Mouse (Mus musculus): Measurements from ENCODE around the gene Parvb.
A peak's percentile ranks its signal among the peaks of the same experiment; 100 is the strongest.

Gene Parvb

DNA sequence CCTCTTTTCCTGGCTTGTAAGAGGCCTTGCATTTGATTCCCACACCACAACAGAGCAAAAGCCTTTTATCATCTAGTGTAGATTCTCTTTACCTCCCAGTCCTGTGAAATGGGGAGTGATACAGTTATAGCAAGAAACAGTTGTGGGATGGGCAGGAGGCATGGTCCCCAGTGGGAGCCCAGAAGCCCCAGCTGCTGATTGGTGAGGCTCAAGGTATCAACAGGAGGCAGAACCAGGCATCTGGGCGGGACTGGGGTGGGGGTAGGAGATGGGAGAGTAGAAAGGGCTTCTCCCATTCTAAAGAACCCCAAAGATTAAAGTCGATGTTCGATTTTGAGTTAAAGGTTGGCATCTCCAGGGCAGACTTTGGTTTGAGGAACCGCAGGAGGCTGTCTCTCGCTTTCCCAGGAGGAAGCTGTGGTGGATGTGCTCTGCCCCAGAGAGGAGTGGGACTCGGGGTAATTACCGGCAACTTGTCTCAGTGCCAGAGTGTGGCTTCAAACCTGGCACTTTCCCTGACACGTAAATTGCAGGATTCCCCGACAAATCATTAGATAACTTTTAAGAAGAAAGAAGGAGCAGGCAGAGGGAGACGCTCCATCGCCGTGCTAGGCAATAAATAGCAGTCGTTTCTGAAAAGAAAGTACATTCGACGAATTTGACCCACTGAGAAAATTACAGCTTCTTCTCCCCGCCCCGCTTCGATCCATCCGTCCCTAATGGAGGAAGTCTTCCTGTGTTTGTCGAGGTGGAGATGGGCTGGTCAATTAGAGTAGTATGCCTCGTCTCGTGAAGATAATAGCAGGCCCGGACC, 13.7 kb upstream of the Parvb start:
- DNase-seq: no peak

DNA sequence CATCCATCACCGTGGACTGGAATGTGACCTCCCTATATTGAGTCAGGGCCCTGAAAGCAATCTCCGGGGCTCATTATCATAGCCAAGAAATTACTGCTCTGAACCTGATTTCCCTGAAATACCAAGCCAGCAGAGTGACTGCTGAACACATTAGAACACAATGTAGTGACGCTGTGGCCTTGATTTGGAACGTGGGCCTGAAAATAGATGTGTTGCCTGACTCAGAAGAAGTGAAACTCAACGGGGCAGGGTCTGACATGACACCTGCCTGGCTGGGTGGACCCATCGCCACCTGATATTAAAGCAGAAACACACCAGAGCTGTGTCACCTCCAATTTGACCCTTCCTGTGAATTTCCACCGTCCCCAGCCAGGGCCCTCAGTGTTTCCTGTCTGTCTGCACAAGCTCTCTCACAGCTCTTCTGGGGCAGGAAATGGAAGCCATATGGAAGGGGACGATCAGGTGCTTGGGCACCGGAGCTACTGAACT, 13.0 kb upstream of the Parvb start:
- DNase-seq: peak in 1 of 2 experiments; percentile 29

DNA sequence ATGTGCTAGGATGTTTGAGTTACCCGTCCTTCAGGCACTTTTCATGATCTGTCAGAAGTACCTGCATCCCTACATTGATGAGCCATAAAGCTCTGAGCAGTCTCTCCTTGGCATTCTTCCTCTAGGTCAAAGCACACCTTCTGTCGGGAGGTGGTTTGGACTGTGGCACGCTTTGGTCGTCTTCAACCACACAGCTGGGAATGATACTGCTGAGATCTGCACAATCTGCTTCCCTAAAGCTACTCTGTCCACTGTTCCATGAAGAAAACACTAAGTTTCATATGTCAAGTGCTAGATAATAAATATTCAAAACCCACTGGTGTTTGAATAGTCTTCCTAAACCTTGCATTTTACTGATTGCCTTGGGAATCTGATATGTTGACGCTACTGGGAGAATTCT, 10.3 kb upstream of the Parvb start:
- DNase-seq: peak in 1 of 2 experiments; percentile 53

DNA sequence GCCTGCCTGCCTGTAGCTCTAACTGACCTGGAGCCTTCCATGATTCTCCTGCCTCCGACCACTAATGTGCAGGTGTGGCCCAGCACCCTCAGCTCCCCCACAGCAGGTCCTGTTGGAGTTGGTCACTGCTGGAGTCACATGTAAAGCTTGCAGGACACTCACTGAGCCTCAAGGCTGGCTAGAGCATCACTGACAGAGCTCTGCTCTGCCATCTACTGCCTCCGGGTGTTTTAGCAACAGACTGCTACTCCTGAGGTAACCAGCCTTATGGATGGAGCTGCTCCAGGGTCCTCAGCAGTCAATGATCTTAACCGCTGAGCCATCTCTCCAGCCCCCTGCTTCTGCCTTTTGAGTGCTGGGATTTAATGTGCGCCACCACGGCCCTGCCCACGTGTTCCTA, 8.4 kb upstream of the Parvb start:
- peak; percentile 35 to 51 for DNase-seq

DNA sequence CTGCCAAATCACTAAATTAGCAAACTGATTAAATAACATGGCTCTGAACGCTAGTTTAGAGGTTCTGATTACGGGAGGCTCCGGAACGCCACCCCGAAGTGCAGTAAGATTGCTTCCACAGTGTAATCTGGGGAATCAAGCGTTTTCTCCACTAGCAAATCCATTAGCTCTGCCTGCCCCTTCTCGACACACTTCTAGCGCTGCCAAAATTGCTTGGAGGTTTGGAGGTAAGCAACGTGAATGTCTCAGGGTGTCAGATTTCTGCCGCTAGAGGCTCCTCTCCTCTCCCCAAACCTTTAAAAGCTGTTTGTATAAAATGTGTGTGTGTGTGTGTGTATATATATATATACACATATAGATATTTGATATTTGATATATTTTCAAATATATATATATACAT, 7.1 kb upstream of the Parvb start:
- DNase-seq: no peak

DNA sequence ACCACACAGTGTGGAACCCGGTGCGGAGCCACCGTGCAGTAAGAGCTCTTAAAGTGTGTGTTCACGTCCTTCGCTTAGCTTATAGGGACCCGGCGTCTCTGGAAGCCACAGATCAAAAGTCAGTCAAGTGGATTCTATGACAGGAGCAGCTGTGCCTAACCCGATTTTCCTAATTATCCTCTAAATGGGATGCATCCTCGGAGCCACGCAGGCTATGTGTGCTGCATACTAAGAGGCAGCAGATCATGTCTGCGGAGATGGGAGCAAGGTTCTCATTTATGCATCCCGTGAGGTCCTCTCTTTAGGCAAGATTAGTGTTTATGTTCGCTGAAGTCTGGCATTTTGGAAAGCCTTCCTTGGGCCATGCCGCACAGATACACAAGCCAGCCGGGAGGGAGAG, 4.9 kb upstream of the Parvb start:
- no peak for DNase-seq

DNA sequence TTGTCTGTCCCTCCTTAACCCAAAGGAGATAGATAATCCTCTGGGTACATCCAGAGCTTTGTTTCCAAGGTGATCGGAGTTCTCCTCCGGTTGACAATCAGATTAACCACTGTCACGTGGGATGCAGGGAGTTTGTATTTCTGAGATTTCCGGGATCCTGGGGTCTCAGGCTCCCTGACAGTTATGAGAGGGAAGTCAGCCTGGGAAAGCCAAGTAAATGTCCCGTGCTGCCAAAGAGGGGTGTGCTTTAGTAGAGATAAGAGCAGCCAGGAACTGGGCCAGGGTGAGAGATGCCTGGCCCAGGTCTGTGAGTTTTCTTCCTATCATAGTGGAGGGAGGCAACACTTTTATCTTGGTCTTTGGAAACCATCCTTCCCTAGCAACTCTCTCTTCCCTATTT, 1.2 kb upstream of the Parvb start:
- DNase-seq: peak in 1 of 2 experiments; percentile 22

DNA sequence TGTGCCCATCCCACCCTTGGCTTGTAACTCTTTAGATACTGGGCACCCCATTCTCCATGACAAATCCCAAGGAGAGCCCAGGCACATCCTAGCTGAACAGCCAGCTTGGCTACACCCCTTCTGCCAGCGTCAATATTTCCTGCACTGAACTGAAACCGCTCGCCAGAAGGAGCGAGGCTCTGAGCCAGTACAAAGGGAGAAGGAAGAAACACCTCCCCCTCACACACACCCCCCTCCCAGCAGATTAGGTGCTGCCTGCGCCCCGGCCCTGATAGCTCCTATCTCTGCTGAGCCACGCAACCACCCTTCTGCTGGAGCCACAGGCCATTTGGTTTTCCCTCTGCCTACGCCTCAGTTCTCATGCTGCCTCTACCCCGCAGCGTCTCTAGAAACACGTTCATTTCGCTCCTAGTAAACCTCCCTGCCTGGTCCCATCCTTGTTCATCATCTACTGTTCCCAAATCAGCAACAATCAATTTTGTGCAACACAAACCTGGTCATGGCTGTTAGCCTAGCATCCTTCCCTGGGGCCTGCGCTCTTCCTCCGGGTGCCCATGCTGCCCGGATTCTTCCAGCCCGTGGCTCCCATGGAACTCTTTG, 630 bp upstream of the Parvb start:
- DNase-seq: peak; percentile 53 to 58

DNA sequence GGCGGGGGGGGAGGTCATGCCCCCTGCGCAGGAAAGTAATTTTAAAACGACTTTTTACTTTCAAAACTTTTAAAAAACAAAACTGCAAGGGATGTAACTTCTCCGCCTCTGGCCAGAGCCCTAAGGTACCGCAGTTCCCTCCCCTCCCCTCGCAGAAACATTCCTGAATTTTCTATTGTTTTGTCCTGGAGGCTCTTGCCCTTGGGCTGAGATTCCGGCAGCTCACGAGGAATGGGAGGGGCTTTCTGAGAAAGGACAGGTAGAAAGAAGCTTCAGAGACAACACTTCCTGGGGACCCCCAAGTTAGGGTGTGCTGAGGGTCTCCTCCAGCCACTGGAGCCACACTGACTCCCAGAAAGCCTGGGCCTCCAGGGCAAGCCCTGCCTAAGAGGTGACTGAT, 766 bp downstream of the Parvb start:
- no peak for DNase-seq

DNA sequence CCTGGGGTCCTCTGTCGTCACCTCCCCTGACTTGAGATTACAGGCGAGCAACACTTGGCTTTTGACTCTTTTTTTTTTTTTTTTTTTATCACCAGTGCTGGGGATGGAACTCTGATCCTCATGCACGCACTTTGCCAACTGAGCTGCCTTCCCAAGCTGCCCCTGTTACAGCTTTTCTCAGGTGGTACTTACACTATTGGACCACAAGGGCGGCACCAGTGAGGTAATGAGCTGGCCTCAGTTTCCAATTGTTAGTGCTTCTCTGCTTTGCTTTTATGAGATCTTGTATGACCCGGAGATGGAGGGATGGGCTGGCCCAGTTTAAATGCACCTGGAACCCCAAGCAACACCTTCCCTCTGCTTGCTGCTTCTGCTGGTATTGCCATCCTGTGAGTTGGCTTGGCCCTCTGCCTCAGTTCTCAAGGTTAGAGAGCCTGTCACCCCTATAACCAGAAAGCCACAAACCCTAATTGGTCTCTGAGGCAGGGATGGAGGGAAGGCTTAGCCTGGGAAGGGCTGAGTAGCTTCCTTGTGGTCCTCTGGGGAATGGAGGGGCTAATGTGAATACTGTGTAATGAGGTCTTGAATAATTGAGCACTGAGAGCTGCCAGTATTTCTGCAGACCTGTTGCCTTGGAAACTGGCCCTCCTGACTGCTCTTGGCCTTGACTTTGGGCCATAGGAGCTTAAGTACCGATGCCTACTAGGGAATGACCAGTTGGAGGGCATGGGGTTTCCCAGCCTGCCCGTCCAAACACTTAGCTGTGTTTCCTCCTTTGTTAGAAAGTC, 3.1 kb downstream of the Parvb start:
- no peak for DNase-seq

DNA sequence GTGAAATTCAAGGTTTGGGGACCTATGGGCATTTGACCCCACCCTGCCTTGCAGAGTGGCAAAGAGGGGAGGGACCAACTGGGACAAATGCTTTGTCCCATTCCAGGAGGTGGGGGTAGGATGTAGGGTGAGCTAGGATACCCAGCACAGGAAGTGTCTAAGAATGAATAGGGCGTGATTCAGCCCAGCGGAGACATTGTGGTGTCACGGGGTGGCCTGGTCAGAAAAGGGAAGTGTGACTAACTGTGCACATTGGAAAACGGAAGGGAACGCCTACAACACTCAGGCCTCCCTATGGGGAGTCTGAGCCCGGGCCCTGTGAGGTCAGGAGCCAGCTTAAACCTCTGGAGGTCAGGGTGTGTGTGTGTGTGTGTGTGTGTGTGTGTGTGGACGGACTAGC, 3.8 kb downstream of the Parvb start:
- DNase-seq: peak; percentile 68 to 83

DNA sequence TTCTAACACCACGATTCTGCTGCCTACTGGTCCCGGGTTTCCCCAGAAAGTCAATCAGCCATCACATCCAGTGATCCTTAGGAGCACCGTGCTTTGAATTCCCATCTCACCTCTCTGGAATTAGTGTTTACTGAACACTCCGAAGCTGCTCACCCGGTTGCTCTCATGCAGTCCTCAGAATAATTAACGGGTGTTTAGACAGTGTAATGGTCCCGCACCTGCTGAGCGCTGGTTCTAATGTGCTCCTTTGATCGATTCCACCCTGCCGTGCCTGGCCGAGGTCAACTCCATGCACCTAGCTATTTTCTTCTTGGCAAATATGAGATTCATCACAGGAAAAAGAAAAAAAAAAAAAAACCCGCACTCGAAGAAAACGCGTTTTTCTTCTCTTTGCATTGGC, 6.7 kb downstream of the Parvb start:
- DNase-seq: no peak

DNA sequence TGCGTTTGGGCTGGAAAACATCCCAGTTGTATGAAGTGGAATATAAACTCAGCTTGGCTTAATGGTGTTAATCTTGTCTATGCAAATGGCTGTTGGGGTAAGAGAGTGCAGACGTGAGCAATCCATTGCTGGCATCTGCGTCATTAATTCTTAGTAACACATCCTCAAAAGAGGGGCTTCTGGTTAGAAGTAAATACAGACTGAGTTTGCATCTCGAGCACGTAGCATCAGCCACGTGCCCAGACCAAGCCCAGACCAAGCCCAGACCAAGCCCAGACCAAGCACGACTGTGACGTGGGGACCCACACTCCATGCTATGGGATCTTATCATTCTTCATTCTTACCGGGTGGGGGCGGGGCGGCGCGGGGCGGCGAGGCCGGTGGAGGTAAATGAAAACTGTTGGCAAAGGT, 7.2 kb downstream of the Parvb start:
- DNase-seq: no peak

DNA sequence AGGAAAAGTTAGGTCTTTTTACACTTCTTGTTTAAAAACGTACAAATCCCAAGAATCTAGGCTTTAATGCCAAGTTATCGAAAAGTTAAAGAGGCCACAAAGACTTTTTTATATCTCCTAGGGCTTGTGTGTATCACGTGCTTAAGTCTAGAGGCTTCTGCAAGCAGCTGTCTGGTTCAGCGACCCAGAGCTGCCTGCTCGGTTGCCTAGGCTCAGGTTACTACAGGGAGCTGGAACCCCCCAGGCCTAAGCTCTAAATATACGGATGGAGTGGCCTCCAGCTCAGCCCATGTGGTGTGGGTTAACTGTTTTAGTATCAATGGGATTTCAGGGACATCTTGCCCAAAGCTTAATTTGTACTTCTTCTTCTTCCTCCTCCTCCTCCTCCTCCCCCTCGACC, 9.7 kb downstream of the Parvb start:
- no peak for DNase-seq

DNA sequence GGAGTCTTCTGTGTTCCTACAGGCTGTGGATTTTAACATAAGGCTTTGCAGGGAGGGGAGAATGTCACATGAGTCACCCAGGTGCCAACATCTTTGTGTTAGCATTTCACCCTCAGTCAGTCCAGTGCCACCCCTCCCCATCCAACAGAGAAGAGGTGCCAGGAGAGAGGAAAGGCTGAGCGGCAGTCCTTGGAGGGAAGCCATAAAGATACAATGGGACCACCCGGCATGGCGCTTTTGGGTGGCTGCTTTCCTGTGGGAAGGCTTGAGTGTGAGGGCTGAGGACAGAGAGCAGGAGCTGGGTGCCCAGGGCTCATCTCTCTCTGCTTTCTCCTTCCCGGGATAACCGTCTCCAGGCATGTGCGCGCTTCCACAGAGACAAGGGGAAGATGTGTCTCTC, 13.3 kb downstream of the Parvb start:
- no peak for DNase-seq

DNA sequence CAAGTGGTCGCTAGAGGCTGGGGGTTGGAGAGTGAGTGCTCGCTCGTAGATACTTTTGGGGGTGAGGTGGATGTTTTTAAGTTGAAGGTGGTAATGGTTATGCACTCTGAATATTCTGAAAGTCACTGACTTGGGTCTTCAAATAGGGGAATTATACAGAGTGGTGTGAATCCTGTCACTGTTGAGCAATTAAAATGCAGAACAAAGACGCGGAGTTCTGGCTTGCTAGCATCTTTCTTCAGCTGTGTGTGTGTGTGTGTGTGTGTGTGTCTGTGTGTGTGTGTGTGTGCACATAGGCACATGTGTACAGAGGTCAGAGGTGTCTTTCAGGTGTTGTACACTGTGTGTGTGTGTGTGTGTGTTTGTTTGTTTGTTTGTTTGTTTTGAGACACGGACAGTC, 14.4 kb downstream of the Parvb start:
- DNase-seq: no peak

DNA sequence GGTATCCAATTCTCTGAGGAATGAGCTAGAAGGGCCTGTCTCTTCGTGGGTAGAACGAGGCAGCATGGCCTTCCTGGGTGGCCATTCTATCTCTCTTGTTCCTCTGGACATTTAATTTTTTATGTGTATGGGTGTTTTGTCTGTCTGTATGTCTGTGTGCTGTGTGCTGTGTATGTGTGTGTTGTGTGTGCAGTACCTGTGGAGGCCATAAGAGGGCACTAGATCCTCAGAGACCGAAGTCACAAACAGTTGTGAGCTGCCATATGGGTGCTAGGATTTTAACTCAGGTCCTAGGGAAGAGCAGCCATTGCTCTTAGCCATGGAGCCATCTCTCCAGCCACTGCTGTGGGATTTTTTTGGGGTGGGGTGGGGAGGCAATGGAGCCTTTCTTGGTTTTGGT, 15.5 kb downstream of the Parvb start:
- DNase-seq: no peak

DNA sequence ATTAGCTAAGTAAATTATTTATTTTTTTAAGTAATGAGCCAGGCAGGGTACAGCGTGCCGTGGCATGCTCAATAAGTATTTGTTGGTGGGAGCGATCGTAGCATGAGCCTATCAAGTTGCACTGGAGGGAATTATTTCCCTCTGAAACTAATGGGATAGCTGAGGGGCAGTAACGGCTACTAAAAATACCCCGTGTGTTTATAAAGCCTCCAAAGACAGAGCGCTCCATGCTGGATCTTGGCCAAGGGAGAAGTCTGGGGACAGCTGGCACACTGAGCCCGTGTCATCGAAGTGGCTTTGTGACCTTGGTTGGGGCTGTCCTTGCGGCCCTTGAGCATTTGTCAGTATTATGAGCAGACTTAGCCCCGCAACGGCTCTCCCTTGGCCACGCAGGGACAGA, 19.4 kb downstream of the Parvb start:
- peak; percentile 27 to 40 for DNase-seq

DNA sequence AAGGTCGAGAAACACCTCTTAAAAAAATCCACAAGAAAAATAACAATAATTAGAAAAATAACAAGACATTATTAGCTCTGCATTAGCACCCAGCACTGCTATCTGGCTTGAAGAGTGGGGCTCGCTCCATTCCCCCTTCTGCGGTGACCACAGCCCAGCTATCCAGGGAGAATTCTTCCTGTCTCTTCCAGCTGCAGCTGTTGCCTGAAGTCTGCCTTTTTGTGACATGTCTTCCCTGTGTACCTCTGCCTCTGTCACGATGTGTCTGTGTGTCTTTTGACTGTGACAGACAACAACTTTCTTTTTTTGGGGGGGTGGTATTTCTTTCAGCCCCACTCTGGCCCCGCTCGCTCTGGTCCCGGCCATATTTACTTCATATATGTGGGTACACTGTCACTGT, 20.8 kb downstream of the Parvb start:
- DNase-seq: no peak

DNA sequence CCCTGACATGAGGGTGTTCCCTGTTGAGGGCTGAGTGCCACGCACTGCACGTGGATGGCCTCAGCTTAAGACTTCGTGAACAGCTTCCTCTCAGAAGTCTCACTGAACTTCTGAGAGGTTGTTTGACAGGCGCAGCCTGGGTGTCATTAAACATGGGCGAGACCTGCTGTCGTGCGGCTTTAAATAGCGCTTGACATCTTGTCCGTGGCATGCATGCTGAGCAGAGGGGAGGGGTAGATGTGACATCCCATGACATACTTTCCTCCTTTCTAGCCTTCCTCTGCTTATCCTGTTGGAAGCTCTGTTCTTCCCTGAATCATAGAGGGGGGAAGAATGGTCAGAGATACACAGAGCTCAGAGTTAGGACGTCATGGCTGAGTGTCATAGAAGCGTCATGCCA, 21.9 kb downstream of the Parvb start:
- no peak for DNase-seq

DNA sequence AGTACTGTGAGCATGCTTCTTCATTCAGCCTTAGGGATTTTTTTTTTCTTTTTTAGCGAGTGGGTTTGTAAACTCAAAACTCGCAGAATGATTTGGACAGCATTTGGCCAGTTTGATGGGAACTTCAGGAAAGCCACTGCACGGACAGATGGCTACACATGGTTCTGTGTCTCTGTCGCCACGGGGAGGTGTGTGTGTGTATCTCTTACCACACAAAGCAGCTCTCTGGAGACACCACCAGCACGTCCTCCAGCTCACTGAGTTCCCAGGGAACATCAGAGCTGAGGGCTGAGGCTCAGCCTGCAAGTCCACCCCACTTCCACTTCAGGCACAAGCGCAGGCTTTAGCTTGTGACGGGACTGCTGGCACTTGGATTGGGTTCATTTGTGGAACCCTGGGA, 22.5 kb downstream of the Parvb start:
- DNase-seq: no peak

DNA sequence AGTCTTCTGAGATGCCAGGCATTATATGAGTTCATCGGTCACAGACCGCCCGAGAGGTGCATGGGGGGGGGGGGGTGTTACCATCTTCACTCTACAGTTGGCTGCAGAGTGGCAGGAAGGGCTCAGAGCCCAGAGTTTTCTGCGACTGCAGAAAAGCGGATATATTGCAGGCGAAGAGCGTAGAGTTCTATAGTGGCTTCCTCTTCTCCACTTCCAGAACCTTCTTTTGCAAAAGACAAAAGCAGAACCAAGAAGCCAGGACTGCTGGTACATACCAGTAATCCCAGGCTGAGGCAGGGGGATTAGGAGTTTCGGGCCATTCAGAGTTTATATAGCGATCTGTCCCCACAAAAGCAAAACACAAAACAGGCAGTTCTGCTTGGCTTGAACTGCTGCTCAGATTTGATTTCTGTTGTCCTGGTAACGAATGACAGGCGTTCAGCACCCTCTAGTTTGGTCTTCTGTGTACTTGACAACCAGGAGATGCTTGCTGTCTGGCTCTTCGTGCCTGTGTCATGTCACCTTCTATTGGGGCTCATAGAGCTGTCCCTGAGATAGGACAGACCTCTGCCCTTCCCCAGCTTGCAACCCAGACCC, 24.5 kb downstream of the Parvb start:
- DNase-seq: no peak

DNA sequence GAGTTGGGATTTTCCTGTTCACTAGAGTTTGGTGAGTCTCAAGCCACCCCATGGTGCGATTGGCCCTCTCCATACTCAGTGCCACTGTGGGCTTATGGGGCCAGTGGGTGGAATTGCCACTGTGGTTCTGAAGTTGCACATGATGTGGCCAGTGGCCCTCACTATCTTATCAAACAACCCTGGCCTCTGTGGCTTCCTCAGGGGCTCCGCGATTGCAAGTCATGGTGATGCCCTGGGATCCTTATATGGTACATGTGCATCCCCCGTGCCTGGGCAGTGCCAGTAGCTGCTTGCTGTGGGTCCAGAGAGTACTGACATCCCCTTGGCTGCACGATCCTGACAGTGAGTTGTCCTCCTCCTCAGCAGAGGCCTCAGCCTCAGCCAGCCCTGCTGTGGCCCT, 25.0 kb downstream of the Parvb start:
- no peak for DNase-seq
